Mouse (Mus musculus) cerebellum, adult 11-12 months (tissue): ENCODE results near the gene Nmnat2.

Experiments
- DNase-seq: peaks from one replicate; pipeline ENCODE4 v3.0.0; 2022

Gene Nmnat2

DNA sequence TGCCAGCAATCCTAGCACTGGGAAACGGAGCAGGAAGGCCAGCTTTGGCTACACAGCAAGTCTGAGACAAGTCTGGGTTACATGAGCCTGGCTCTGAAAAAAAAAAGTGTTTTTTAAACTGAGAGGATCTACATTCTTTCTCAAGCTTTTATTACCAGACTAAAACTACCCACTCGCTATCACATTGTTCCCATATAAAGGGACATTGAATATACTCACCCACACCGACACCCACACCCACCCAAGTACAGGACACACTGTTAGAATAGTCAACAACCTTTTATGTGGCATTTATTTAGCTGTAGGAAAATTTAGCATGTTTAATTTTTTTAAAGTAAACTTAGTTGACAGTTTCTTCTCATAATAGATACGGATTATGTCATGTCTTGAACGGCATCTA lies 35.3 kb downstream of the Nmnat2 start:
- no peak for DNase-seq

DNA sequence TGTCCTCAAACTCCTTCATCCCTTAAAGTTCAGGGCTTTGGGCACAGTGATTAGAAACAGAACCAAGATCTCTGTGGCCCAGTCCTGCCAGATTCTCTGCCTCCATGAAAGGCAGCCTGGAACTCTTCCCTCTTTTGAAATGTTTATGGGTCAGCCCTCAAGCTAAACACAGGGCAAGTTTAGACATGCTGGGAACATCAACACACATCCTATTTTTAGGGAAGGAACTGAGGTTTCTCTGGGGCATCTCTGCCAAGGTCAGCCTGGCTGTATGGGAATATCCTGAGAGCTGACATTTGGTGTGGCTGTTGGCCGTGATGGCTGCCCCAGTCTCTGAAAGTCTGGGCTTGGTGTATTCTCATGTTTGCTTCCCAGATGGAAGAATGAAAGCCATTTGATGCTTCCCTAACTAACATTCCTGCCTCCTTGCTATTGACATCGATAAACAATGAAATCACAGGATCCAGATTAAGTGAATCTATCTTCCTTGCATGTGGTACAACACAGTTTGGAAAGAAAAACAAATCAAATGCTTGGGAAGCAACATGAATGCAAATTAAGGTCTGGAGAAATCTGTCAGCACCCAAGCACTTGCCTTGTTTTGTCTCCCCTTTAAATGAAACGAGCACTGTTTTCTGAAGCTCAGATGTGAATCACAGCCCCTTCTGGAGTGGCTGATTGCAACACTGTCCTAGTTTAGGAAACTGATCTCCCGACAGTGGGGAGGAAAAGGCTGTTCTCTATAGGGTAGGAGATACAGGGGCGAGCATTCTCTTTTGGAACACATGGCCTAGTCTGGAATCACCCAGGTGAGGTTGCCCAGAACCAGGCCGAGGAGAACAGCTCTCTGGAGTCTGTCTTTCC lies 37.7 kb downstream of the Nmnat2 start:
- DNase-seq, result peak; percentile 78

GRCm38 (mm10) chr1:152993803-152994202 lies 39.0 kb downstream of the Nmnat2 start:
- DNase-seq, result no peak

DNA sequence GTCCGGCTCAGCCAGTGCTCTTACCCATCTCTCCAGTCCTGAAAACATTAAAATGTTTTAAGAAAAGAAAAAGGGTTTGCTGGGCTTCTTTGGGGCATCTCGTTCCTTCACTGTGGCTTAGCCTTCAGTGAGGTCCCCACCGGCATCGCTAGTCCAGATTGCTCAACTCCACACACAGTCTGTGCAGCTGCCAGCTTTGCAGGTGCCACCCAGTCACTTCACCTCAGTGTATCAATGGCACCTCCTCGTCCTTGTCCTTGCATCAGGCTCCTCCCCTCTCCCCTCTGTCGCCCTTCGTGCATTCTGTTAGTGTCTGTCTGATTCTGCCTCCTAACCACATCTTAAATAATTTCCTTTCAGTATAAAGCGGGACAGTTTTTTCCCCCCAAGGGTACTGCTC lies 45.2 kb downstream of the Nmnat2 start:
- DNase-seq, result peak; percentile 66

GRCm38 (mm10) chr1:153000486-153001228 lies 45.9 kb downstream of the Nmnat2 start:
- peak; percentile 98 for DNase-seq

- DNase-seq, result no peak
Observed at GRCm38 (mm10) chr1:153002295-153003050, 47.7 kb downstream of the Nmnat2 start.

GRCm38 (mm10) chr1:153004472-153004871 lies 49.7 kb downstream of the Nmnat2 start:
- DNase-seq, result no peak

DNA sequence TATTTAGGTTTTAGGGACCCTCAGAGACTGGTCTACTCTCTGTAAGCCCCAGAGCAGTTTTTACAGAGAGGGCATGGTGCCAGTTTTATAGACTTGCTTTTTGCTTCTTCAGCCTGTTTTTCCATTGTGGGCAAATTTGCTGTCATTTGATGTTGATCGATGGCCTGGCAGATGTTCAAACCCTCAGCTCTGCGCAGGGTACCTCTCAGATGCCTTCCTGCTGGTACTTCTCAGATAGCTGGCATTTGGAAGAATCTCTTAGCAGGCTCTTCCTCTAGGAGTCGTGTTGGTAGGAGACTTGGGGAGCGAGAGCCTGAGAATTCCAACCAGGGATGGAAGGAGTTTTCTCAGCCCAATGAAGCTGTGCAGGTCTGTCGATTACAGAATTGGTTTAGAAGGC lies 51.3 kb downstream of the Nmnat2 start:
- DNase-seq, result peak; percentile 15

DNA sequence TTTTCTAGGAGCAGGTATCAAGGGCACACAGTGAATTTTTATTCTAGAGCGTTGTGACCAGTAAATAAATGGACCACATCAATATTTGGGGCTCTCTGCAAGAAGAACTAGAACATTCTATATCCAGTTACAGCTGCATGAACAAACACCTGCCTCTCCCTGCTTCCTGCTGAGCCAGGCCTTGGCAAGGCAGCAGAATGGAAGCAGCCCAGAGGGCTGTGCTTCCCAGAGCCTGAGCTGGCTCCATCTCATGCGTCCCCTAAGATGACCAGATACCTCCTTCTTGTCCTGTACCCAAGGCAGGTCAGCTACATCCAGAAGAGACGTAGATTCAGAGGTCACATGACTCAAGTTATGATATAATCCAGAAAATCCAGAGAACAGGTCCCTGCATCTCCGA lies 52.0 kb downstream of the Nmnat2 start:
- DNase-seq, result peak; percentile 50

GRCm38 (mm10) chr1:153007292-153007691 lies 52.5 kb downstream of the Nmnat2 start:
- peak; percentile 21 for DNase-seq

DNA sequence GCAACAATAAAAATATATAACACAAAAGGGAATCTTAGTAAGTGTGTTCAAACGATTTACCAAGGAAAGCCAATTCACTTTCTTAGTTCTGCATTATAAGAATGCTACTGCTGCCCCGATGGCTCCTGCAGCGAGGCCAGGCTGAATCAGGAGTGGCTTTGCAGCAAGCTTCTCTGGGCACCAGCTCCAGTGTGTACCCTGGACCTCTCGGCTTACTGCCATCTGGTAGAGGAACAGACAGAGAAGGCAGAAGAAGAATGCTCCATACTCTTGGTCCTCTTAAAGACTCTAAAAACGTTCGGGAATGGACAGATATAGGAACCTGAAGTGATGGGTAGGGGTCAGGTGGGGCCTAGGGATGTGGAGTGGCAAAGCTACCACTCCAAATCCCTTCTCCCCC lies 53.0 kb downstream of the Nmnat2 start:
- peak; percentile 46 for DNase-seq

DNA sequence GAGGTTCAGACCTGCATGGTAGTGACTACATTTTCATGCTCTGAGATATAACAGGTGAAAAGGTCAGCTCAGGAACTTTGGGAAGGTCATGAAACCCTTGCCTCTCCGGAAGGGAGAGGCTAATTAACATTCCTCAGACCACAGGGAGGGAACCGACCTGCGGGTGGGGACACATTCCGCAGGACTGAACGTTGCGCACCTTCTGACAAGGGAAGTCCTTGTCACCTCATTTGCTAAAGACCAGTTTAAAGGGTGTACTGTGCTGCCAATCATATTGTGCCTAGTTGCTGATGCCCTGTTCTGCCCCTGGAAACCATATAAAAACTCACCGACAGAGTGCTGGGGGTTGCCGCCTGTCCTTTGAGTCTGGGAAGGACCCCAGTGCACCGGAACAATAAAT lies 54.5 kb downstream of the Nmnat2 start:
- no peak for DNase-seq

DNA sequence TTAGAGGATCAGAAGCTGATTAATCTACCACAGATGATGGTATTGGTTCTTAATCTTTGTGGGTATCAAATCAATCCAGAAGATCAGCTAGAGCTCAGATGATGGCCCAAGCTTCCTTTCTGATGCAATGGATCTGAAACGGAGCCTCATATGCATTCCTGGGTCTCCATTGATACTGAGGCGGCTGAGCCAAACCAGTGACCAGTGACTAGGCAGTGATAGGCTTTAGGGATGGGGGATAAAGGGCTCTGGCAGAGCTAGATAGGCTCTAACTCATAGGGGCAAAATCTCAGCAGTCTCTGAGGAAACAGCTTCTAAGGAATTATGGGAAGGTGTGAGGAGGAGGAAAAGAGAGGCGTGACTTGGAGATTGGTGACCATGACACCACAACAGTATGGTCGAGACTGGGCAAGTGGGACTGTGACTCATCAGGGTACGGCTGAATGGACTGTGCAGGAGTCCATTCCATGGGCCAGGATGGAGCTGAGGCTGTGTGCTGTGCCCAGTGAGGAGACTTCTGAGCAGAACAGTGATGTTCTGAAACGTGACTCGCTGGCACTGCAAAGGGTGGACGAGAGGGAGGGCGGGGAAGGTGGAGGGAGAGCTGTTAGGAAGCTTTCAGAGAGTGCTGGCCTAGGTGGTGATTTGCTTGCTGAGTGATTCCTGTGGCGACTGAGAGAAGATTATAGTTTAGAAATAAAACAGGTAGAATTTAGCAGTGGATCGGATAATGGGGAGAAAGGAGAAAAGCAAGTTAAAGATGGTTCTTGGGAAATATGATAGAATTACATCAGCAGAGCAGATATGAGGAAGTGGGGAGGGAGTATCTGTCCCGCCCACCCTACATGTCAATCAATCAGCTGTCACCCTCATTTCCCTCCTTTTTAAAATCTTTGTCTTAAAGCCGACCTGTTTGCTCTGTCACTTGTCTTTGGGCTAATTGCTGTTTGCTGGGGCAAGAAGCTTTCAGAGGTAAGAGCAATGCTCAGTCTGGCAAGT lies 55.9 kb downstream of the Nmnat2 start:
- peak; percentile 39 for DNase-seq

DNA sequence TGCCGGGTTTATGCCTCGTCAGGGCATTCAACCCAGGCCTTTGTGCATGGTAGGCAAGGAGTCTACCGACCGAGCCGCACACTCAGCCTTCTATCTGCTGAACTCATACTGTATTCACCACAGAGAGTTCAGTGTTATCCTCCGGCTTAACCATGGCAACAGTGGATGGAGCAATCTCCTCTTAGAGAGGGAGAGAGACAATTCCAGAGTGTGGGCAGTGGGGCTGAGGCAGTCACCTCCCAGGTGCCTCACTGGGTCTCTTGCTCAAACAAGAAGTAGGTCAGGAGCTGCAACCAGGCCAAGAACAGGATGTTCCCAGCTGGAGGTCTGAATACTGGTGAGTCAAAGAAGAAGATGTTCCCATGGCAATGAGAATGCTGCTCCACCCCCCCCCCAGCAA lies 56.8 kb downstream of the Nmnat2 start:
- peak; percentile 72 for DNase-seq

DNA sequence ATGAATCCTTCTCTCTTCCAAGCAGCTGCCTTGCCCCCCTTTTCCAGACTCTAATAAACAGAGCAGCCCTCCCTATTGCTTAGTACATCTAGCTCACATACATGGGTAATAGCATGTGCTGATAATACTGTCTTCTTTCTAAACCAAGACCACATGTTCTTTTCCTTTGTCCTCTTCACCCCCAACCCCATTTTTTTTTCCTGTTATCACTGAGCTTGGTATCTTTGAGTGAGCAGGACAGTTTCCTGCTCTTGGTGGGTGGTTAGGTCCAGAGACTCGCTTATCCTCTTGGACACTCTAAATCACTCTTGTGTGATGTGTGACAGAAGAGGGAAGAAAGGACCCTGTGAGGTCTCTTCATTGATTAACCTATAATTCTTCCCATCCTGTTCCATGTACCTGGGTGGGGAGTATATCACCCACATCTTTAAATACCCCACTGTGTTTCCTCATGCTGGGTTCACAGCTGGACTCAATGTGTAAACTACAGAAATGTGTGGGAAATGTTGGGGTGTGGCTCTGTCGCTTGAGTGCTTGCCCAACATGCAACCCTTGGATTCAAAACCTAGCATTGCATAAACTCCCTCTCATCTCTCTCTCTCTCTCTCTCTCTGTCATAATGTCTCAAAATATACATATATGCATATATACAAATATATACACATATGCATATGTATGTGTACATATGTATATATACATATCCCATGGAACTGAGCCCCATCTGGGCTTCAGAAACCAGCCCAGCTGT lies 58.9 kb downstream of the Nmnat2 start:
- no peak for DNase-seq

GRCm38 (mm10) chr1:153014431-153015186 lies 59.8 kb downstream of the Nmnat2 start:
- DNase-seq, result peak; percentile 83

GRCm38 (mm10) chr1:153016465-153017163 lies 61.8 kb downstream of the Nmnat2 start:
- peak; percentile 43 for DNase-seq

DNA sequence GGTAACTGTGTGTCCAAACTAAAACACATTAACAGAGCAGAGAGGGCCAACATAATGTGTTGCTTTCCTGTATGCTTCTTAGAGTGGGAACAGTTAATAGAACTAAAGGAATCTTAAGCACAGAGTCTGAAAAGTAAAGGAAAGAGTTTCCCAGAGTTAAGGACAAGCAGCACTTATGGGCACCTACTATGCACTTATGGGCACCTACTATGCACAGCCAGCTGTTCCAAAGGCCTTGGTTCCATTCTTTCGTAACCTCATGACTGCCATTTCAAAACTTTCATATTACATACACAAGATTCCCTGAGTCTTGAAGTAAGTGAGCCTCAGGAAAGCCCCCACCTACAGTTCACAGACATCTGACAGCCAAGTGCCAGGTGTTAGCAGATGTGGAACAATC lies 64.3 kb downstream of the Nmnat2 start:
- DNase-seq, result no peak

GRCm38 (mm10) chr1:153019623-153020022 lies 64.8 kb downstream of the Nmnat2 start:
- peak; percentile 51 for DNase-seq
